Mouse (Mus musculus): Measurements from ENCODE around the gene Manba. TPM values are rescaled to one million over a fixed set of nuclear protein-coding genes. Genes with fewer than 3 reads are reported as not detected.

Manba gene
- polyA plus RNA-seq, 1 experiment from 2014 or later = 20.1 TPM

- peaks cover 24% of the 10 kb centered on the region for H3K36me3 ChIP-seq (ENCODE audit: control insufficient read depth, insufficient read depth, low read length)
- no peaks in the 10 kb centered on the region for H3K27me3 ChIP-seq (replicated peaks; ENCODE audit: control insufficient read depth, insufficient read depth, low read length)
- ATAC-seq = no peak
- 81% methylated on average over 4 of the region's 4 CpGs for WGBS
- H3K27ac ChIP-seq (ENCODE audit: low read length) = no peak overlapping the region
- peaks cover 9% of the 10 kb centered on the region for H3K4me1 ChIP-seq (ENCODE audit: control insufficient read depth, insufficient read depth, low read length)
- H3K9me3 ChIP-seq (ENCODE audit: control insufficient read depth, low read length) = no peaks in the 10 kb centered on the region
- H3K4me3 ChIP-seq (ENCODE audit: low read length) = no peak overlapping the region
- no peak overlapping the region for H3K9ac ChIP-seq (ENCODE audit: low read depth, low read length)
- no peak overlapping the region for H3K4me2 ChIP-seq (ENCODE audit: low read depth, low read length)
These were observed 106.6 kb downstream of the Manba start for GRCm38 (mm10) chr3:135592011-135592410.

GRCm38 (mm10) chr3:135594238-135594917 is 109.0 kb downstream of the Manba start:
- no peaks in the 10 kb centered on the region for H3K9me3 ChIP-seq (ENCODE audit: control insufficient read depth, low read length)
- peak; percentile 52 for ATAC-seq
- WGBS = 59% methylated on average over 21 of the region's 21 CpGs
- no peaks in the 10 kb centered on the region for H3K27me3 ChIP-seq (replicated peaks; ENCODE audit: control insufficient read depth, insufficient read depth, low read length)
- peaks cover 9% of the 10 kb centered on the region for H3K4me1 ChIP-seq (ENCODE audit: control insufficient read depth, insufficient read depth, low read length)
- peaks cover 19% of the 10 kb centered on the region for H3K36me3 ChIP-seq (ENCODE audit: control insufficient read depth, insufficient read depth, low read length)
- H3K4me2 ChIP-seq (ENCODE audit: low read depth, low read length) = no peak overlapping the region
- H3K27ac ChIP-seq (ENCODE audit: low read length) = 0 out of 2 replicates have a peak overlapping the region, but pooled peaks have one; percentile 17
- no peak overlapping the region for H3K4me3 ChIP-seq (ENCODE audit: low read length)
- H3K9ac ChIP-seq (ENCODE audit: low read depth, low read length) = no peak overlapping the region

GRCm38 (mm10) chr3:135597014-135597413 is 111.6 kb downstream of the Manba start:
- no peak overlapping the region for H3K4me2 ChIP-seq (ENCODE audit: low read depth, low read length)
- no peaks in the 10 kb centered on the region for H3K27me3 ChIP-seq (replicated peaks; ENCODE audit: control insufficient read depth, insufficient read depth, low read length)
- H3K36me3 ChIP-seq (ENCODE audit: control insufficient read depth, insufficient read depth, low read length) = peaks cover 9% of the 10 kb centered on the region
- no peaks in the 10 kb centered on the region for H3K9me3 ChIP-seq (ENCODE audit: control insufficient read depth, low read length)
- H3K27ac ChIP-seq (ENCODE audit: low read length) = peak overlapping the region; percentile 74
- peak; percentile 36; the same call in 1 of the 2 replicates for ATAC-seq
- peaks cover 9% of the 10 kb centered on the region for H3K4me1 ChIP-seq (ENCODE audit: control insufficient read depth, insufficient read depth, low read length)
- H3K4me3 ChIP-seq (ENCODE audit: low read length) = no peak overlapping the region
- H3K9ac ChIP-seq (ENCODE audit: low read depth, low read length) = no peak overlapping the region
- 73% methylated on average over 4 of the region's 4 CpGs for WGBS

GRCm38 (mm10) chr3:135598355-135598754 is 112.9 kb downstream of the Manba start:
- Histone ChIP-seq H3K27ac (ENCODE audit: low read length) (no peak overlapping the region), H3K9ac (ENCODE audit: low read depth, low read length) (no peak overlapping the region), H3K4me2 (ENCODE audit: low read depth, low read length) (no peak overlapping the region), H3K9me3 (ENCODE audit: control insufficient read depth, low read length) (no peaks in the 10 kb centered on the region), H3K36me3 (ENCODE audit: control insufficient read depth, insufficient read depth, low read length) (peaks cover 8% of the 10 kb centered on the region), H3K4me3 (ENCODE audit: low read length) (no peak overlapping the region), H3K27me3 (replicated peaks; ENCODE audit: control insufficient read depth, insufficient read depth, low read length) (no peaks in the 10 kb centered on the region), H3K4me1 (ENCODE audit: control insufficient read depth, insufficient read depth, low read length) (peaks cover 9% of the 10 kb centered on the region)
- no peak for ATAC-seq
- 78% methylated on average over 3 of the region's 3 CpGs for WGBS

GRCm38 (mm10) chr3:135602731-135603130 is 117.3 kb downstream of the Manba start:
- Histone ChIP-seq H3K36me3 (ENCODE audit: control insufficient read depth, insufficient read depth, low read length) (no peaks in the 10 kb centered on the region; the same call in none of the 2 replicates), H3K27ac (ENCODE audit: low read length) (no peak overlapping the region), H3K27me3 (replicated peaks; ENCODE audit: control insufficient read depth, insufficient read depth, low read length) (no peaks in the 10 kb centered on the region), H3K9ac (ENCODE audit: low read depth, low read length) (no peak overlapping the region), H3K4me1 (ENCODE audit: control insufficient read depth, insufficient read depth, low read length) (peaks cover 5% of the 10 kb centered on the region; the same call in 1 of the 2 replicates), H3K9me3 (ENCODE audit: control insufficient read depth, low read length) (no peaks in the 10 kb centered on the region), H3K4me3 (ENCODE audit: low read length) (no peak overlapping the region), H3K4me2 (ENCODE audit: low read depth, low read length) (no peak overlapping the region)
- ATAC-seq = no peak
- 87% methylated on average over 10 of the region's 10 CpGs for WGBS

- no peaks in the 10 kb centered on the region for H3K9me3 ChIP-seq (ENCODE audit: control insufficient read depth, low read length)
- H3K4me3 ChIP-seq (ENCODE audit: low read length) = no peak overlapping the region
- no peak overlapping the region for H3K9ac ChIP-seq (ENCODE audit: low read depth, low read length)
- no peak for ATAC-seq
- H3K4me1 ChIP-seq (ENCODE audit: control insufficient read depth, insufficient read depth, low read length) = peaks cover 5% of the 10 kb centered on the region; the same call in 1 of the 2 replicates
- 71% methylated on average over 10 of the region's 10 CpGs for WGBS
- H3K4me2 ChIP-seq (ENCODE audit: low read depth, low read length) = no peak overlapping the region
- peak overlapping the region; percentile 61 for H3K27ac ChIP-seq (ENCODE audit: low read length)
- H3K36me3 ChIP-seq (ENCODE audit: control insufficient read depth, insufficient read depth, low read length) = no peaks in the 10 kb centered on the region; the same call in none of the 2 replicates
- no peaks in the 10 kb centered on the region for H3K27me3 ChIP-seq (replicated peaks; ENCODE audit: control insufficient read depth, insufficient read depth, low read length)
These were observed 119.4 kb downstream of the Manba start for GRCm38 (mm10) chr3:135604626-135605417.

- Histone ChIP-seq H3K4me2 (ENCODE audit: low read depth, low read length) (no peak overlapping the region), H3K9me3 (ENCODE audit: control insufficient read depth, low read length) (no peaks in the 10 kb centered on the region), H3K27me3 (replicated peaks; ENCODE audit: control insufficient read depth, insufficient read depth, low read length) (no peaks in the 10 kb centered on the region), H3K4me3 (ENCODE audit: low read length) (no peak overlapping the region), H3K4me1 (ENCODE audit: control insufficient read depth, insufficient read depth, low read length) (peaks cover 5% of the 10 kb centered on the region; the same call in 1 of the 2 replicates), H3K36me3 (ENCODE audit: control insufficient read depth, insufficient read depth, low read length) (peaks cover 3% of the 10 kb centered on the region), H3K27ac (ENCODE audit: low read length) (no peak overlapping the region), H3K9ac (ENCODE audit: low read depth, low read length) (no peak overlapping the region)
- 53% methylated on average over 4 of the region's 4 CpGs for WGBS
- ATAC-seq = no peak
These were observed 120.1 kb downstream of the Manba start for GRCm38 (mm10) chr3:135605474-135605873.

GRCm38 (mm10) chr3:135606592-135606991 is 121.2 kb downstream of the Manba start:
- Histone ChIP-seq H3K9ac (ENCODE audit: low read depth, low read length) (no peak overlapping the region), H3K4me3 (ENCODE audit: low read length) (no peak overlapping the region), H3K27me3 (replicated peaks; ENCODE audit: control insufficient read depth, insufficient read depth, low read length) (no peaks in the 10 kb centered on the region), H3K4me2 (ENCODE audit: low read depth, low read length) (no peak overlapping the region), H3K4me1 (ENCODE audit: control insufficient read depth, insufficient read depth, low read length) (peaks cover 5% of the 10 kb centered on the region; the same call in 1 of the 2 replicates), H3K9me3 (ENCODE audit: control insufficient read depth, low read length) (no peaks in the 10 kb centered on the region), H3K36me3 (ENCODE audit: control insufficient read depth, insufficient read depth, low read length) (peaks cover 3% of the 10 kb centered on the region), H3K27ac (ENCODE audit: low read length) (no peak overlapping the region)
- 87% methylated on average over 8 of the region's 8 CpGs for WGBS
- ATAC-seq = 0 out of 2 replicates have a peak, but pooled peaks have one; percentile 45

GRCm38 (mm10) chr3:135607021-135607420 is 121.6 kb downstream of the Manba start:
- H3K9me3 ChIP-seq (ENCODE audit: control insufficient read depth, low read length) = no peaks in the 10 kb centered on the region
- WGBS = 62% methylated on average over 9 of the region's 9 CpGs
- peaks cover 4% of the 10 kb centered on the region for H3K36me3 ChIP-seq (ENCODE audit: control insufficient read depth, insufficient read depth, low read length)
- H3K9ac ChIP-seq (ENCODE audit: low read depth, low read length) = no peak overlapping the region
- H3K4me3 ChIP-seq (ENCODE audit: low read length) = no peak overlapping the region
- peaks cover 5% of the 10 kb centered on the region; the same call in 1 of the 2 replicates for H3K4me1 ChIP-seq (ENCODE audit: control insufficient read depth, insufficient read depth, low read length)
- no peaks in the 10 kb centered on the region for H3K27me3 ChIP-seq (replicated peaks; ENCODE audit: control insufficient read depth, insufficient read depth, low read length)
- H3K4me2 ChIP-seq (ENCODE audit: low read depth, low read length) = no peak overlapping the region
- no peak overlapping the region for H3K27ac ChIP-seq (ENCODE audit: low read length)
- ATAC-seq = no peak

Measured in intestine, embryonic 16.5 days (tissue).